Mouse (Mus musculus) hindbrain, embryonic 15.5 days (tissue): ENCODE measurements around the gene Fam149b. TPM values are rescaled to one million over a fixed set of nuclear protein-coding genes. Genes with fewer than 3 reads are reported as not detected.
A peak's percentile ranks its signal among the peaks of the same experiment; 100 is the strongest.

Experiments used
- ATAC-seq: fragments of 200-750 bp; cut with Nextera tagmentation; 2 replicates; pipeline ENCODE4 v1.8.0; 2017; ENCODE audit warnings: low read depth, moderate number of reproducible peaks, moderate TSS enrichment; ENCODE audit not compliant: low FRiP score
- H3K27ac ChIP-seq: fragments of 300-500 bp; sonication (generic); replicated peaks from 2 replicates; pipeline ENCODE4 v1.5.1; 2015; ENCODE audit warnings: mild to moderate bottlenecking, inconsistent platforms
- H3K27me3 ChIP-seq: fragments of 300-500 bp; sonication (generic); 2 replicates; pipeline ENCODE4 v1.6.1; 2015; ENCODE audit warnings: control low read depth, inconsistent platforms
- H3K36me3 ChIP-seq: fragments of 300-500 bp; sonication (generic); 2 replicates; pipeline ENCODE4 v1.6.1; 2015; ENCODE audit warnings: control low read depth, inconsistent platforms
- H3K4me1 ChIP-seq: fragments of 300-500 bp; sonication (generic); replicated peaks from 2 replicates; pipeline ENCODE4 v1.6.1; 2015; ENCODE audit warnings: control low read depth, inconsistent platforms
- H3K4me2 ChIP-seq: fragments of 300-500 bp; sonication (generic); 2 replicates; pipeline ENCODE4 v1.6.1; 2015; ENCODE audit warnings: moderate library complexity, mild to moderate bottlenecking, inconsistent platforms
- H3K4me3 ChIP-seq: fragments of 300-500 bp; sonication (generic); 2 replicates; pipeline ENCODE4 v1.5.1; 2015; ENCODE audit warnings: mild to moderate bottlenecking, inconsistent platforms
- H3K9ac ChIP-seq: fragments of 300-500 bp; sonication (generic); 2 replicates; pipeline ENCODE4 v1.6.1; 2015; ENCODE audit warnings: inconsistent platforms
- H3K9me3 ChIP-seq: fragments of 300-500 bp; sonication (generic); 2 replicates; pipeline ENCODE4 v1.6.1; 2016; ENCODE audit warnings: control low read depth, inconsistent platforms
- WGBS: fragments of 180-500 bp; shearing (Covaris S2); methylation state at CpG from one replicate; pipeline ENCODE4 v1.1.7; 2015; 5-methylcytosine and 5-hydroxymethylcytosine counted together
- polyA plus RNA-seq: library from polyadenylated mRNA; unstranded; fragments of >200 nt; fragmentation: Nextera tagmentation; extraction: Ambion mirVana; gene quantifications from 2 replicates; pipeline ENCODE4 v1.2.1, GENCODE M21; 2015

Fam149b gene
- polyA plus RNA-seq, 1 experiment from 2014 or later: 40.0 TPM

DNA sequence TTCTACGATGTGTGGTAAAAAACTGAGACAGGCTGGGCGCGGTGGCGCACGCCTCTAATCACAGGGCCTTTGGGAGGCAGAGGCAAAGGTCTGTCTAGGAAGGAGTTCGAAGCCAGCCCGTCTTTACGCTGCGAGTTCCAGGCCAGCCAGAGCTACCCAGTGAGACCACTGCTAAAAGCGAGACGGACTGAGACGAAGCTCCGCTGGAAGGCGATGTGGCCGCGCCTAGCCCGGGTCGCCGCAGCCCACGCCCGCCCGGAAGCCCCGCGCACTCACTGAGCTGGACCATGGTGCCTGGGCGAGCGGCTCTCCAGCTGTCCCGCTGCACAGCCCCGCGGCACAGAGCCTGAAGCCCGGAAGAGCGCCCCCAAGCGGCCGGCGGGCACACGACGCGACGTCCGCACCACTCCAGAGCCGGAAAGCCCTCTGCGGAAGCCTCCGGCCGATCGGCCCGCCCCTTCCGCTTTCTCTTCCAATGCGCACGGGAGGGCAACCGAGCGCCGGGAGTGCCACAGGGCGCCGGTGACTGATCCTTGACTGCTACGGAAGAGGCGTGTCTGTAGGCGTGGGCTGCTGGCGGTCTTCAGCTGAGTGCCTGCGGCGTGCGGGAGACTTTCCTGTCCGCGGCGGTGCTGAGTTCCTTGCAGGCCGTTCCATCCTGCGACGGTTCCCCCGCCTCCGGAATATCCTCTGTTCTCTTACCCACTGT, 45.4 kb downstream of the Fam149b start, which contains the start of gene Mrps16:
Gene Mrps16 (minus strand): TSS at position 430 of the 709 bp plus-strand sequence.
- H3K9me3 ChIP-seq: no peaks in the 10 kb centered on the region
- H3K4me2 ChIP-seq: peak within 1 kb of the TSS; percentile 61
- no peaks in the 10 kb centered on the region for H3K27me3 ChIP-seq
- peak within 1 kb of the TSS; percentile 82 for H3K9ac ChIP-seq
- peaks cover 13% of the 10 kb centered on the region; the same call in 1 of the 2 replicates for H3K36me3 ChIP-seq
- peak; percentile 97 for ATAC-seq
- H3K4me3 ChIP-seq: peak within 1 kb of the TSS; percentile 56
- H3K4me1 ChIP-seq: peaks cover 26% of the 10 kb centered on the region
- H3K27ac ChIP-seq: peak within 1 kb of the TSS; percentile 90
- WGBS: under 1% methylated on average over 68 of the region's 68 CpGs

DNA sequence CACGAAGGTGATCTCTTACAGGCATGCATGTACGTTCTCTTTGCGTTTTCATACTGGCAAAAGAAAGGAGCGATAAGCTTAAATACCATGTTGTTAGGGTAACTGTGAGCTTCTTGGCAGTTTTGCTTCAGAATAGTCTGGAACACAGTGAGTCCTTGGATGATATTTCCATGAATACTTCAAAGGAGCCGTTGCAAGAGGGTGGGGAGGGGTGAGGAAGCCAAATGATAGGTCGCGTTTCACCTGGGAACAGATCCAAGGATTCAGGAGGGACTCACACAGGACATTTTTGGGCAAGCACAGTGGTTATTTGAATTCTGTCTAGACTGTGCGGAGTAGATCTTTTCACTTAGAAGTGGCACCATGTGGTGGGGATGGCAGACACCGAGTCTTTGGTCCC, 49.3 kb downstream of the Fam149b start:
- Histone ChIP-seq H3K36me3 (no peaks in the 10 kb centered on the region), H3K27me3 (no peaks in the 10 kb centered on the region), H3K4me3 (no peak overlapping the region), H3K9me3 (no peaks in the 10 kb centered on the region), H3K4me2 (no peak overlapping the region), H3K27ac (no peak overlapping the region), H3K4me1 (peaks cover 15% of the 10 kb centered on the region; the same call in 1 of the 2 replicates), H3K9ac (no peak overlapping the region)
- ATAC-seq: no peak
- WGBS: 86% methylated on average over 9 of the region's 9 CpGs

GRCm38 (mm10) chr14:20398864-20399263, 50.9 kb downstream of the Fam149b start:
- H3K27ac ChIP-seq: no peak overlapping the region
- no peaks in the 10 kb centered on the region for H3K36me3 ChIP-seq
- no peak for ATAC-seq
- 45% methylated on average over 4 of the region's 4 CpGs for WGBS
- H3K4me3 ChIP-seq: no peak overlapping the region
- H3K9ac ChIP-seq: no peak overlapping the region
- H3K27me3 ChIP-seq: no peaks in the 10 kb centered on the region
- H3K4me2 ChIP-seq: no peak overlapping the region
- no peaks in the 10 kb centered on the region for H3K9me3 ChIP-seq
- H3K4me1 ChIP-seq: peaks cover 6% of the 10 kb centered on the region; the same call in 1 of the 2 replicates

DNA sequence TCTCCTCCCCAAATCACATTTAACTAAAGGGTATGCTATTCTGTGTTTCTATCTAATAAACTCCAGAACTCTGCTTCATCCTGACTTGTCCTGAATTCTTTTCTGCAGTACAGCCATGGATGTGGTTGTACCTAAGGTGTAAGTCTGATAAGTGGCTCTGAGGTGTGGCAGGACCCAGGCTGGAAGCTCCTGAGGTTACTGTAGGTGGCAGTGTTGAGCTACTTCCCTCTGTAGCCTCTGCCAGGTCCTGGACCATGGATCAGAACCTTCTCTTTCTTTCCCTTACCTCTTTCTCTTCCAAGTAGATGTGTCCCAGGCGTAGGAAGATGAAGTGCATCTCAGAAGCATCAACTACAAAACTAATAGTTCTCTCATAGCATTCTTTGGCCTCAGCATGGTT, 52.1 kb downstream of the Fam149b start:
- ATAC-seq: no peak
- no peaks in the 10 kb centered on the region for H3K27me3 ChIP-seq
- H3K27ac ChIP-seq: no peak overlapping the region
- 46% methylated on average over 1 of the region's 1 CpGs for WGBS
- H3K9ac ChIP-seq: no peak overlapping the region
- H3K4me1 ChIP-seq: no peaks in the 10 kb centered on the region
- H3K36me3 ChIP-seq: no peaks in the 10 kb centered on the region
- H3K9me3 ChIP-seq: no peaks in the 10 kb centered on the region
- no peak overlapping the region for H3K4me2 ChIP-seq
- H3K4me3 ChIP-seq: no peak overlapping the region

DNA sequence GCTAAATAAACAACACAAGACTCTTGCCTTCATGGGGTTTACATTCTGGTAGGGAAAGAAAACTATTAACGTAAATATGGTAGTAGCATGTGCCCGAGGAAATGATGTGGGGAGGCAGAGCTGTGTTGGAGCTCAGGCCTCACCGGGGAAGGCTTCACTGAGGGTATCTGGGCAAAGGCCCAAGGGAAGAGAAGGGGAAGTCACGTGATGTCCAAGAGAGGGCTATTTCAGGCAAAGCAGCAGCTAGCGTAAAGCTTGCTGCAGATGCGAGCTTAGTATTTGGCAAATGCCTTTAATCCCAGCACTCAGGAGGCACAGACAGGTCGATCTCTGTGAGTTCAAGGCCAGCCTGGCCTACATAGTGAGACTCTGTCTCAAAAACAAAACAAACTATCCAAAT, 74.3 kb downstream of the Fam149b start:
- 73% methylated on average over 7 of the region's 7 CpGs for WGBS
- H3K4me3 ChIP-seq: no peak overlapping the region
- no peaks in the 10 kb centered on the region for H3K36me3 ChIP-seq
- no peak overlapping the region for H3K4me2 ChIP-seq
- no peak overlapping the region for H3K27ac ChIP-seq
- no peaks in the 10 kb centered on the region for H3K27me3 ChIP-seq
- H3K9ac ChIP-seq: no peak overlapping the region
- no peaks in the 10 kb centered on the region for H3K4me1 ChIP-seq
- no peaks in the 10 kb centered on the region for H3K9me3 ChIP-seq
- no peak for ATAC-seq

DNA sequence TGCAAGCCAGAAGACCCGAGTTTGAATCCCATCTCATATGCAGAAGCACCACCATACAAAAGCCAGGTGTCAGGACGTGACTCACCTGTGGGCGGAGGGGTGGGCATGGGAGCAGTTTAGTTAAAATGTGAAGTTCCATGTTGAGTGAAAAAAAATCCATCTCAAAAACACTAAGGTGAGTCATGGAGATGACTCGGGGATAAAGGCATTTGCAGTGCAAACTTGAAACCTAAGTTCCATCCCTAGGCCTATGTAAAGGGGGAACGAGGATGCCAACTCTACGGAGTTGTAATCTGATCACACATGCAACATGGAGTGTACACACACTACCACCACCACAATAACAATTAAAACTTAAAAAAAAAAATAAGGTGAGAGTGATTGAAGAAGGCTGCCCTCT, 75.1 kb downstream of the Fam149b start:
- Histone ChIP-seq H3K4me2 (no peak overlapping the region), H3K27ac (no peak overlapping the region), H3K9ac (no peak overlapping the region), H3K36me3 (no peaks in the 10 kb centered on the region), H3K4me3 (no peak overlapping the region), H3K4me1 (no peaks in the 10 kb centered on the region), H3K27me3 (no peaks in the 10 kb centered on the region), H3K9me3 (no peaks in the 10 kb centered on the region)
- 90% methylated on average over 6 of the region's 6 CpGs for WGBS
- ATAC-seq: no peak

DNA sequence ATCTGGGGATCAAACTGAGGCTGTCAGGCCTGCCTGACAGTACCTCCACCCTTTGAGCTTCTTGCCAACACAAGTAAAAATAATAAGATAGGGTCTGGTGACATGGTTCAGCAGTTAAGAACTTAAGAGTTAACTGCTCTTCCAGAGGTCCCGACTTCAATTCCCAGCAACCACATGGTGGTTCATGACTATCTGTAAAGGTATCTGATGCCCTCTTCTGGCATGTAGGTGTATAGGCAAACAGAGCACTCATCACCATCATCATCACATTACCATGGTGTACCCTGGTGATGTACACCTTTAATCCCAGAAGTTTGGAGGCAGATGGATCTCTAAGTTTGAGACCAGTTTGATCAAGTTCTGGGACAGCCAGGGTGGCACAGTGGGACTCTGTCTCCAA, 80.6 kb downstream of the Fam149b start:
- ATAC-seq: no peak

GRCm38 (mm10) chr14:20429833-20430232, 81.9 kb downstream of the Fam149b start:
- no peak for ATAC-seq
- WGBS: 64% methylated on average over 1 of the region's 1 CpGs
- Histone ChIP-seq H3K36me3 (no peaks in the 10 kb centered on the region), H3K9me3 (no peaks in the 10 kb centered on the region), H3K4me1 (no peaks in the 10 kb centered on the region), H3K27ac (no peak overlapping the region), H3K4me3 (no peak overlapping the region), H3K9ac (no peak overlapping the region), H3K27me3 (no peaks in the 10 kb centered on the region), H3K4me2 (no peak overlapping the region)

More for the DNA sequence above, 80.6 kb downstream of the Fam149b start:
- Histone ChIP-seq H3K4me2 (no peak overlapping the region), H3K27me3 (no peaks in the 10 kb centered on the region), H3K4me3 (no peak overlapping the region), H3K36me3 (no peaks in the 10 kb centered on the region), H3K9ac (no peak overlapping the region), H3K27ac (no peak overlapping the region), H3K9me3 (no peaks in the 10 kb centered on the region), H3K4me1 (no peaks in the 10 kb centered on the region)
- 37% methylated on average over 1 of the region's 1 CpGs for WGBS

DNA sequence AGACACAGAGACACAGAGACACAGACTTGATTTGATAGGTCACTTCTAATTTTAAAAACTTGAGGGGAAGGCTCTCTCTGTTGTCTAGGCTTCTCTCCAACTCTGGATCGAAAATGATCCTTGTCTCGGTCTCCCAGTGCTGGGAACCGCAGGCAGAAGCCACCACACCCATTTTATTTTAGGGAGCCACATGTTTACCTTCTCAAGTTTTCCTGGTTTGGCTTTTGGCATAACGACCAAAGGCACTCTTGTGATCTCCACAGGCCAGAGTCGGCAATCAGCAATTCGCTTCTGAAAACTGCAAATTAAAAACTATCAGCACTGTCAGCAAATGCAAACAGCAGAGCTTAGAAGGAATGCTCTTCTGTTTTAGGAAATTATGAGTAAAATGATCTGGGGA, 83.8 kb downstream of the Fam149b start:
- Histone ChIP-seq H3K9ac (no peak overlapping the region), H3K27me3 (no peaks in the 10 kb centered on the region), H3K4me2 (no peak overlapping the region), H3K4me3 (no peak overlapping the region), H3K36me3 (no peaks in the 10 kb centered on the region), H3K9me3 (no peaks in the 10 kb centered on the region), H3K4me1 (no peaks in the 10 kb centered on the region), H3K27ac (no peak overlapping the region)
- 82% methylated on average over 6 of the region's 6 CpGs for WGBS
- ATAC-seq: no peak

DNA sequence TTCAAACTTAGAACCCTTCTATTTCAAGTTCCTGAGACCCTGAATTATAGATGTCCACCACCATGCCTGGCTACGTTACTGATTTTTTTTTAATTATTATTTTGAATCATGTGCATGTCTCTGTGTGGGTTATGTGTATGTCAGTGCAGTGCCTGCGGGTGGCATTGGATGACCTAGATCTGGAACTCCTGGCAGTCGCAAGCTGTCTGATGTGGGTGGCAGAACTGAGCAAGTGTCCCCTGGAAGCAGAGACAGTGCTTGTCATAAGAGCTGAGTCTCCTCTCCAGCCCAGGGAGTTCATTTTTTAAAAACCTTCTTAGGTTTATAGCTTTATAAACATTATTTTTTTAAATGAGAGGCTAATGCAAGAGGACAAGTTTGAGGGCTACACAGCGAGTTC, 84.5 kb downstream of the Fam149b start:
- 84% methylated on average over 4 of the region's 4 CpGs for WGBS

More for the DNA sequence above, 84.5 kb downstream of the Fam149b start:
- ATAC-seq: no peak
- Histone ChIP-seq H3K27me3 (no peaks in the 10 kb centered on the region), H3K4me2 (no peak overlapping the region), H3K4me1 (no peaks in the 10 kb centered on the region), H3K9ac (no peak overlapping the region), H3K27ac (no peak overlapping the region), H3K4me3 (no peak overlapping the region), H3K9me3 (no peaks in the 10 kb centered on the region), H3K36me3 (no peaks in the 10 kb centered on the region)
